Mouse (Mus musculus): ENCODE measurements around the gene Notch3.

DNA sequence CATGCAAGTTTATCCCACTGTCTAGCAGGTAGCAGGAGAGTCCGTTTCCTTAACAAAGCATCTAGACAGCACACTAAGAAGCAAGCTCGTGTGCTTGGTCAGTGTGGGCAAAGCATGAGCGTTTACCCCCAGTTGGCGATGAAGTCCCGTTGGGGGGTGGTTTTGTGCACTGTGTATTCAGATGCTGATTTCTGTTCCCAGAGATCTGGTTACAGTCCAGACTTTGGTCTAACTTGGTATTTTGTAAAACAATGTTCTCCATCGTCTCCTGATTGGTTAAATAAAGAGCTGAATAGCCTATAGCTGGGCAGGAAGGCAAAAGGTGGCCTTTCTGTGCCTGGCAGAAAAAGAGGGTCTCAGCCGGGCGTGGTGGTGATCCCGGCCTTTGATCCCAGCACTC lies 36.1 kb downstream of the Notch3 start:
- TF ChIP-seq CTCF (IDR thresholded peaks at IDR 0.05; ENCODE audit: low read depth, low read length) (no peak), GATA1 (IDR thresholded peaks at IDR 0.05; ENCODE audit: borderline replicate concordance, low read length) (no peak), POLR2AphosphoS5 (IDR thresholded peaks at IDR 0.05; ENCODE audit: insufficient replicate concordance, low read depth, low read length) (no peak), TAL1 (conservative IDR thresholded peaks at IDR 0.05; ENCODE audit: low read depth, low read length) (no peak), GATA2 (IDR thresholded peaks at IDR 0.05; ENCODE audit: borderline replicate concordance, low read depth, low read length) (no peak)

Measured in G1E (cell line).